Mouse (Mus musculus): ENCODE measurements around the gene Krt77.

DNA sequence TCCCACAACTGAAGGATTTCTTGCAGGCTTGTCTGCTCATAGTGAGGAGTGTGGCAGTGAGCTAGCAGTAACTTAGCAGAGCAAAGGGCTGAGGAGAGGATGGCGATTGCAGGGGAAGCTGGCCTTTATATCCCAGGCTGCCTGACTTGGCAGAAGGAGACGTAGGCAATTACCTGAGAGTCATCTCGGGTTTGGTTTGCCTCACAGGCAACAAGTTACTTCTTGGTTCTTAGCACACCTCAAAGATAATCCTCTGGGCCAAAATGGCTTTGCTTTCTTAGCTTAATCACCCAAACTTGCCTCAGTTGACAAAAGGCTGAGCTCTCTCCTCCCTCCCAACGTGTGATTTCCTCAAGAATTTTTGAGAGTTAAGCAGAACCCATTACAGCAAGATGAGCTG is 23.3 kb upstream of the Krt77 start, which contains the start of gene Krt76:
- TF ChIP-seq CTCF (conservative IDR thresholded peaks at IDR 0.05; ENCODE audit: low read length) (no peak), NANOG (IDR thresholded peaks at IDR 0.05; ENCODE audit: borderline replicate concordance, low read length) (no peak)
